Mouse (Mus musculus) stomach, postnatal 0 days (tissue): ENCODE results near the gene Esrrg.

Experiments
- CTCF ChIP-seq: IDR thresholded peaks from 2 replicates; pipeline ENCODE4 v1.5.1; 2016; ENCODE audit warnings: antibody characterized with exemption, low read depth, mild to moderate bottlenecking, moderate library complexity
- EP300 ChIP-seq: optimal IDR thresholded peaks from 2 replicates; pipeline ENCODE3; 2016; ENCODE audit warnings: antibody characterized with exemption

DNA sequence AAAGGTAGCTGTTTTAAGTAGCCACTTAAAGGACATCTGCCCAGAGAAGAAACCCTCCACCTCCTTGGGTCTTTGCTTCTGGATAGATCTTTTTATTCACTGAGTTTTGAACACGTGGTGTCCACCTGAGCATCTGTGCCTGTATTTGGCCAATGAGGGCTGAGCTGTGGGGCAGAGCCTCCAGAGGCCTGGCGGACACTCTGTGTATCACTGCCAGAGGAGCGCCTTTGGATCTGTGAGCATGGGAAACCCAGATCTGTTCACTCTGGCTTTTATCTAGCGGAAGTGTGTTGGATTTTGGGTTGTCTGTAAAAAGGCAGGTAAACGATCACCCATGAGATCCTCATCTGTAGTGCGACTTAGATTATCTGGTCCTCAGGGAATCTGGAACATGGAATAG lies 196.4 kb downstream of the Esrrg start:
- TF ChIP-seq CTCF (no peak), EP300 (no peak)
